Mouse (Mus musculus): ENCODE measurements around the gene Tbcd.
A peak's percentile ranks its signal among the peaks of the same experiment; 100 is the strongest.

DNA sequence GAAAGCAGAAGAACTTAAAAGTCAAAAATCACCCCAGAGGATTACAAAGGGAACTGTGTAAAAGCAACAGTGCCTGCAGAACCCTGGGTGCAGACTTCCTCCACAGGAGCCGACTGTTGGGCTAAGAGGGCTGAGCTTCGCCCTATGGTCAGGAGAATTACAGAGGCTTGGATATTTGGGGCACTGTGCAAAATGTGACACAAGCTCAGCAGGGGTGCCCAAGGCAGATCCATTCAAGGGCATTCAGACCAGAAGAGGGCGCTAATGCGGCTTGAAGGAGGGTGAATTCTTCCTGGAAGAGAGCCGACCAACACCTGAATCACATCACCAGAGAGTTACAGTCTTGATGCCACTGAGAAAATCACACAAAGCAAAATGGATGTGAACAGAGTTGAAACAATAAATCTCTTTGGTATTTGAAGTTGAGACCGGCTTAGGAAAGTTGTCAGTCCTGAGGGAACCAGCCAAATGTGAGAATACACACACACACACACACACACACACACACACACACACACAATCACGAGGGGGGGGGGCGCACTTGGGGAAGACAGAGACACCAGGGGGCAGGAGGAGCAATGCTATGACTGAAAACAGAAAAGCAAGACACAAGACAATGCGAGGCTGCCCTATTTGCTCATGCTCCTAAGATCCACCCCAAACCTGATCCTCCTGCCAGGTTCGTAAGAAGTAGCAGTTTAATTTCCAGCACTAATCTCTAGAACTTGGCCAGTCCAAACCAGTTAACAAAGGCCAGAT lies 201.0 kb downstream of the Tbcd start:
- TF ChIP-seq CTCF (IDR thresholded peaks at IDR 0.05) (peak; percentile 74), POLR2A (IDR thresholded peaks at IDR 0.05; ENCODE audit: insufficient read depth, low read depth, low read length) (no peak)

Measured in heart, adult 2 months (tissue).